Mouse (Mus musculus) erythroblast, embryonic 14.5 days (primary cell): ENCODE results near the gene Nars2. TPM values are rescaled to one million over a fixed set of nuclear protein-coding genes. Genes with fewer than 3 reads are reported as not detected.

ENCODE experiments used
- H3K27me3 ChIP-seq: 2 replicates; pipeline ENCODE4 v1.6.1; 2012; ENCODE audit warnings: inconsistent platforms; ENCODE audit not compliant: control insufficient read depth
- H3K36me3 ChIP-seq: 2 replicates; pipeline ENCODE4 v1.6.1; 2012; ENCODE audit warnings: mild to moderate bottlenecking, inconsistent platforms; ENCODE audit not compliant: control insufficient read depth
- H3K4me1 ChIP-seq: 2 replicates; pipeline ENCODE4 v1.6.1; 2012; ENCODE audit warnings: inconsistent platforms; ENCODE audit not compliant: control insufficient read depth
- H3K4me3 ChIP-seq: replicated peaks from 2 replicates; pipeline ENCODE3; 2012; ENCODE audit warnings: moderate library complexity, mild to moderate bottlenecking, inconsistent platforms
- H3K9me3 ChIP-seq: 2 replicates; pipeline ENCODE4 v1.6.1; 2012; ENCODE audit warnings: low read length, inconsistent platforms, mixed read lengths; ENCODE audit not compliant: control insufficient read depth
- GATA1 ChIP-seq: IDR thresholded peaks from 2 replicates; pipeline ENCODE4 v1.6.1; 2012; ENCODE audit warnings: low read length, inconsistent platforms, mixed read lengths
- TAL1 ChIP-seq: IDR thresholded peaks from 3 replicates; pipeline ENCODE4 v1.6.1; 2012; ENCODE audit warnings: low read length, inconsistent platforms, mixed read lengths
- polyA plus RNA-seq: library from polyadenylated mRNA; stranded (reverse); fragments of >175 nt; gene quantifications from 2 replicates; pipeline ENCODE4 v1.2.3, GENCODE M21; 2012

Gene Nars2
- polyA plus RNA-seq, 1 experiment = 0.23 TPM

DNA sequence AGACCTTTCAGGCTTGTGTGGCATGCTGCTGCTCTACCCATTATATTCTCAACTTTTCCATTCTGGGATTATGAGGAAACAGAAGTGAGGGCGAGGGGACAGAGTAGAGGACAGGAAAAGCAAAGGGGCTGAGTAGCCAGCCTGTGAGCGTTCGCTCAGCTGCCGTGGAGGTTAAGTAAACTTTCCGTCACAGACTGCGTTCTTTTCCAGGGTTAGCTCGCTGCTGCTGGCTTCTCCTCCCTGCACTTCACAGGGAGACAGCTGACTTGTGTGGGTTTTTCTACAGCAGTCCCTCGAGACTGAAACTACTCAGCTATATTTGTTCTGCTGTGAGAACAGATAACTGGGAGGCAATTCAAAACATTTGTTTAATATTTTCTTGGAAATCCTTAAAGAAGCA lies 34.5 kb downstream of the Nars2 start:
- Histone ChIP-seq H3K4me1 (no peaks in the 10 kb centered on the region; the same call in 1 of the 2 replicates), H3K36me3 (peaks cover 4% of the 10 kb centered on the region; the same call in 1 of the 2 replicates), H3K4me3 (no peak overlapping the region), H3K27me3 (no peaks in the 10 kb centered on the region), H3K9me3 (no peaks in the 10 kb centered on the region)
- TF ChIP-seq GATA1 (no peak), TAL1 (no peak)

DNA sequence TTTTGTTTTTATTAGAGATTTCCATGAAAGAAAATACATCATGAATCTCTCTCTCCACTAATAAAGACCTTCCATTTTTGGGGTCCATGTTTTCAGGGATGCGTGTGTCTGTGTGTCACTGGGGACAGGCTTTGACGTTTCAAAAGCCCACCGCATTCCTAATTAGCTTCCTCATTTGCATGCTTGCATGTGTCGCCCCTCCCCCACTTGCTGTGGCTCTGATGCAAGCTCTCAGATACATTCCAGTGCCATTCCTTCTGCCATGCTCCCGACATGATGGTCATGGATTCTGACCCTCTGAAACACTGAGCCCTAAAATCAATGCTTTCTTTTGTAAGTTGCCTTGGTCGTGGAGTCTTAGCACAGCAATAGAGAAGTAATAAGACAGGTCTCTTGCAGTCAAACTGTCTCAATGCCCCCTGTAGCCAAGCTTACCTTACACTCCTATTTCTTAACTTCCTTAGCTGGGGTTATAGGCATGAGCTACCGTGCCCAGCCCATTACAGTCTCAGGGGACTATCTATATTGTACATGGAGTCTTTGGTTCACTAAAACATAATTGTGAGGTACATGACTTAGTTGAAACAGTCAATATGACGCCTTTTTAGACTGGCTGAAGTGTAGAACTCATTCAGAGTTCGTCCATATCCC lies 35.6 kb downstream of the Nars2 start:
- H3K9me3 ChIP-seq = no peaks in the 10 kb centered on the region
- TF ChIP-seq GATA1 (no peak), TAL1 (no peak)
- H3K4me3 ChIP-seq = no peak overlapping the region
- no peaks in the 10 kb centered on the region for H3K27me3 ChIP-seq
- peaks cover 2% of the 10 kb centered on the region; the same call in 1 of the 2 replicates for H3K36me3 ChIP-seq
- H3K4me1 ChIP-seq = no peaks in the 10 kb centered on the region; the same call in 1 of the 2 replicates

DNA sequence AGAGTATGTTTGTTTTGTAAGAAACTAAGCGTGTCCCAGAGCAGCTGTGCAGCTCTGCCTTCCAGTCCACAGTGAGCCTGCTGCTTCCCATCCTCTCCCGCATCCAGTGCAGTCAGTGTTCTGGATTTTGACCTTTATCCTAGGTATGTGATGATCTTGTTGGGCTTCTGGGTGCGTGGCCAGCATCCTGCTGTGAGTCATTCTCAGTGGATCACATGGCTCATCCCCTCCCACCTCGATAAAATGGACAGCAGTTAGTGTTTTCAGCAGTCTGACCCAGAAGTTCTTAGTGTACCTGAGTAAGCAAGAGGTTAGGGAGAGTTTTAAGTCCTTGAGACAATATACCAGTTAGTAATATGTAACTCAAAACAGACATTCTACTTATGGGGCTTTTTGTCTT lies 36.4 kb downstream of the Nars2 start:
- Histone ChIP-seq H3K4me1 (no peaks in the 10 kb centered on the region; the same call in 1 of the 2 replicates), H3K27me3 (no peaks in the 10 kb centered on the region), H3K4me3 (no peak overlapping the region), H3K9me3 (no peaks in the 10 kb centered on the region), H3K36me3 (peaks cover 2% of the 10 kb centered on the region; the same call in 1 of the 2 replicates)
- TF ChIP-seq GATA1 = no peak

DNA sequence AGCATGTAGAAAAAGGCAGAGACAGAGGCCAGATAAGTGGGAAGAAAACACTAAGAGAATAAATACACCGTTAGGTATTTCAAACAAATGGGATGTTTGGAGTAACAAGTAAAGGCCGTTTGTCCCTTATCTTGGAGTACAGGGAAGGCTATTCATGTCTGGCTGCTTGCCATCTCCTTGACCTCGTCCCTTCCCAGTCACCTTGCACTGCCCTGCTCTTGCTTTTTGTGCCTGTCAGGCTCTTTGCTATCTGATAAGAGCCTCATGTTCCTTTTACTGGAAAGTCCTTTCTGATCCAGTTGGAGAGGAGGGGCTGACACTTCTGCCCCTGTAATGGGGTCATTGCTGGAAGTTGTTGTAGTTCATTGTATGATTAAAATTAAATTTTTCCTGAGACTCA lies 61.7 kb downstream of the Nars2 start:
- TF ChIP-seq GATA1 (no peak), TAL1 (no peak)
- H3K9me3 ChIP-seq = peaks cover 5% of the 10 kb centered on the region; the same call in 1 of the 2 replicates
- H3K4me1 ChIP-seq = no peaks in the 10 kb centered on the region; the same call in 1 of the 2 replicates
- H3K27me3 ChIP-seq = no peaks in the 10 kb centered on the region
- no peaks in the 10 kb centered on the region for H3K36me3 ChIP-seq
- no peak overlapping the region for H3K4me3 ChIP-seq

DNA sequence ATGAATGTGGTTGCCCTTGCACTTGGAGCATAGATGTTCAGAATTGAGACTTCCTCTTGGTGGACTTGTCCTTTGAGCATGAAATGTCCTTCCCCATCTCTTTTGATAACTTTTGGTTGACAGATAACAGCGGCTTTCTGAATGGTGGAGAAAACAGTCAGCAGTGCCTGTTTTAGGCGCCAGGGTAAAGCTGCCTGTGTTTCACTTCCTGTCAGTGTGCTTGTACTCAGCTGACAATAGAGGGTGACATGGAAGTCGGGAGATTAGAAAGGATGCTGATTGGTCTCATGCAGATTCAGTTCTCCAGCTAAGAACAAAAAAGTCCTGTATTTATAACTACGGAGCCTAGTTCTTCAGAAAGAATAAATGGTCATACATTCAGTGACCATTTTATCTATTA lies 66.7 kb downstream of the Nars2 start:
- no peak overlapping the region for H3K4me3 ChIP-seq

DNA sequence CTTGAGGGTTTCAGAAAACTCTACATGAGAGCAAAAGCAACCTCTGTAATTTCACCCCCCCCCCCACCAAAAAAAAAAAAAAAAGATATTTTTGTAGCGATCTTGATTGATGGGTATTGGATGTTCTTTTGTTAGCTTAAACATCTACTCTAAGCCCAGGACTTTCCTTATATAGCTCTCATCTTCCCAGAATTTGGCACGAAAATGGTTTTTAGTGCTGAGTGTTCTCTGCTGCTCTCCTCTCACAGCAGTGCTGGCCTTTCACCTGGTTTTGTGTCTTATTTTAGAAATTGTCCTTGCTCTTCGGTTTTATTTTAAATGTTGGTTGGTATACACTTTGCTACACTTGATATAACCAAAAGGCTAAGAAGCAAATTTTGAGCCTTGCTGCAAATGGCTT lies 67.1 kb downstream of the Nars2 start:
- peaks cover 5% of the 10 kb centered on the region; the same call in 1 of the 2 replicates for H3K9me3 ChIP-seq
- H3K27me3 ChIP-seq = no peaks in the 10 kb centered on the region
- no peak overlapping the region for H3K4me3 ChIP-seq
- H3K4me1 ChIP-seq = no peaks in the 10 kb centered on the region
- TF ChIP-seq TAL1 = no peak
- TF ChIP-seq GATA1 = no peak
- no peaks in the 10 kb centered on the region for H3K36me3 ChIP-seq

More for the DNA sequence above, 66.7 kb downstream of the Nars2 start:
- Histone ChIP-seq H3K9me3 (peaks cover 5% of the 10 kb centered on the region; the same call in 1 of the 2 replicates), H3K36me3 (no peaks in the 10 kb centered on the region), H3K4me1 (no peaks in the 10 kb centered on the region; the same call in 1 of the 2 replicates), H3K27me3 (no peaks in the 10 kb centered on the region)
- TF ChIP-seq GATA1 = no peak
- no peak for TF ChIP-seq TAL1

DNA sequence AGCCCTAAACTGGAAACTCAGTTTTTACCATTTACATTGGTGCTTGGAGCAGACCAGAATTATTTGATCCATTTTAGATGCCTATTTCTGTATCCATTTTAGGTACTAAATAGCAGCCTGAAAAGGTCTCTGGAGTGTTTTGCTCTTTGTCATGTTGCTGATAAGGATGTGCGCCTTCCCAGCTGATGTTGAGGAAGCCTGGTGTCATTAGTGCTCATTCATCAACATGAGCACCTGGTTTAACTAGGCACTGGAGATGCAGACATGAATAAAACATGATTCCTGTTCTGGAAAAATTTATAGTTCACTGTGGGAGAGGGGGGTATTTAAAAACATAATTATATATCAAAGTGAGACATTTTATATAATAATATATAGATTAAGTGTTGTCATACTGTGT lies 68.0 kb downstream of the Nars2 start:
- Histone ChIP-seq H3K4me1 (no peaks in the 10 kb centered on the region), H3K36me3 (no peaks in the 10 kb centered on the region)
- TF ChIP-seq TAL1 (no peak), GATA1 (no peak)

DNA sequence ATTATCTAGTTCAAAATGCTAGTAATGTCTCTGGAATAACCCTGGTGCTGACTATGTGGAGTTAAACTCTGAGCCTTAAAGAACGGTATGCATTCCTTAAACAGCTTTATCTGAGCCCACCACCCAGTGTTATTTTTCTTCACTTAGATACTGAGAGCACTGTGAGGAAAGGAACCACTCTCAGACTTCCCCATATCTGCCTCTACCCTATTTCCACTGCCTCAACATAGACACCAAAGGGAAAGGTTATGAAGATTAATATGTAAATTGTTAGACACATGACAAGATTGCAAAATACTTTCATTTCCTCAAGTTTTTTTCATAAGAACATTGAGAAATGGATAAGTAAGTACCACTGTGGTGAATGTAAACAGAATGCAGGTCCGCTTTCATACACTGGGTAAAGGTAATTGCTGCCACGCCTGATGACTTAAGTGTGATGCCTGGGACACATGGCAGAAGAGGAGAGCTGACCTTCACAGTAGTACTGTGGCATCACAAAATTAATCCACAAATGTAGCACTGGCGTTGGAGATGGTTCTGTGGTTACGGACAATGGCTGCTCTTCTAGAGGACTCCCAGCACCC lies 75.6 kb downstream of the Nars2 start:
- Histone ChIP-seq H3K9me3 (no peaks in the 10 kb centered on the region), H3K36me3 (peaks cover 10% of the 10 kb centered on the region), H3K4me3 (no peak overlapping the region), H3K4me1 (no peaks in the 10 kb centered on the region), H3K27me3 (no peaks in the 10 kb centered on the region)
- TF ChIP-seq GATA1 = no peak
- no peak for TF ChIP-seq TAL1

More for the DNA sequence above, 68.0 kb downstream of the Nars2 start:
- Histone ChIP-seq H3K4me3 (no peak overlapping the region), H3K27me3 (no peaks in the 10 kb centered on the region), H3K9me3 (peaks cover 5% of the 10 kb centered on the region; the same call in 1 of the 2 replicates)

DNA sequence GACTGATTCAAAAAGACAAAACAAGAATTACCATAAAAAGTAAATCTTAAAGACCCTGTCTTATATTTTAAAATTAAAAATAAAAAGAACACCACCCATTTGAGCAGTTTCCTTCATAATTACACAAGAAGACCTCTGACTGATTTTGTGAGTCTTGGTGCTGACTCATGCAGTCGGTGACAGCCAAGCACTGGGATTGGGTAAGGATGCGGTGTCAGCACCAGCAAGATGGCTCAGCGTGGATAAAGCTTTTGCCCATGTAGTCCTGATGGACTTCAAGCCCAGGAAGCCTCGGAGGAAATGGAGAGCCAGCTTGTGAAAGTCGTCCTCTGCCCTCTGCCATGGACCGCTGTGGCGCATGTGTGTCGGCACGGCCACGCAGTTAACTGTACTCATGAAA lies 77.8 kb downstream of the Nars2 start:
- Histone ChIP-seq H3K4me3 (no peak overlapping the region), H3K27me3 (no peaks in the 10 kb centered on the region), H3K4me1 (no peaks in the 10 kb centered on the region), H3K9me3 (no peaks in the 10 kb centered on the region), H3K36me3 (peaks cover 16% of the 10 kb centered on the region)
- no peak for TF ChIP-seq TAL1
- no peak for TF ChIP-seq GATA1

DNA sequence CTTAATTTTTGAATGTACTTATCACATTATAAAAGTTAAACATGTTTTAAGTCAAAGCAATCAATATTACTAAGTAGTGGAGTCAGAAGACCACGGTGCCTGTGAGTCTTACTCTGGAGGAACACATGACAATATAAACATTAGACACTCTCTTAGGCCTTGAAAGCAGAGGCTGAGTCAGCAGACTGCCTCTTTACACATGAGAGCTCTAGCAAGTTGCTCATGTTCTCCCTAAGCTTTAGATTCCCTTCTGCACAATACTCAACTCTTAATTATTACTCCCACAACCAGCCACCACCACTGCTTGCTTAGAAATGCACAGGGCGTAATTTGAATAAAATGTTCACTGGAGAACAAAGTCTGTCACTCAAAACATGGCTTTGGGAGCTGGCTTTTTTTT lies 81.1 kb downstream of the Nars2 start:
- peaks cover 16% of the 10 kb centered on the region for H3K36me3 ChIP-seq
- no peaks in the 10 kb centered on the region for H3K9me3 ChIP-seq
- H3K4me3 ChIP-seq = no peak overlapping the region
- no peak for TF ChIP-seq GATA1
- TF ChIP-seq TAL1 = no peak
- no peaks in the 10 kb centered on the region for H3K4me1 ChIP-seq
- no peaks in the 10 kb centered on the region for H3K27me3 ChIP-seq
